Mouse (Mus musculus): ENCODE results near the gene Fam131c.

Fam131c gene

GRCm38 (mm10) chr4:141367997-141368791 is at the start of gene Fam131c:
TSS of gene Fam131c (plus strand) at chr4:141368220.
- peak; percentile 24 for DNase-seq (ENCODE audit: low read depth)

GRCm38 (mm10) chr4:141322526-141322925 is 45.5 kb upstream of the Fam131c start:
- DNase-seq (ENCODE audit: low read depth), result no peak

GRCm38 (mm10) chr4:141324771-141325191 is 43.2 kb upstream of the Fam131c start:
- no peak for DNase-seq (ENCODE audit: low read depth)

GRCm38 (mm10) chr4:141325636-141326035 is 42.4 kb upstream of the Fam131c start:
- no peak for DNase-seq (ENCODE audit: low read depth)

GRCm38 (mm10) chr4:141327075-141327474 is 40.9 kb upstream of the Fam131c start:
- DNase-seq (ENCODE audit: low read depth), result no peak

- no peak for DNase-seq (ENCODE audit: low read depth)
Measured at GRCm38 (mm10) chr4:141328742-141329141, 39.3 kb upstream of the Fam131c start.

GRCm38 (mm10) chr4:141329968-141330367 is 38.1 kb upstream of the Fam131c start:
- no peak for DNase-seq (ENCODE audit: low read depth)

GRCm38 (mm10) chr4:141331446-141331845 is 36.6 kb upstream of the Fam131c start:
- no peak for DNase-seq (ENCODE audit: low read depth)

- no peak for DNase-seq (ENCODE audit: low read depth)
Measured at GRCm38 (mm10) chr4:141332258-141332657, 35.8 kb upstream of the Fam131c start.

GRCm38 (mm10) chr4:141334695-141335094 is 33.3 kb upstream of the Fam131c start:
- DNase-seq (ENCODE audit: low read depth), result no peak

GRCm38 (mm10) chr4:141335263-141335796 is 32.7 kb upstream of the Fam131c start:
- no peak for DNase-seq (ENCODE audit: low read depth)

GRCm38 (mm10) chr4:141336196-141336595 is 31.8 kb upstream of the Fam131c start:
- no peak for DNase-seq (ENCODE audit: low read depth)

GRCm38 (mm10) chr4:141337986-141338385 is 30.0 kb upstream of the Fam131c start:
- no peak for DNase-seq (ENCODE audit: low read depth)

- DNase-seq (ENCODE audit: low read depth), result no peak
Measured at GRCm38 (mm10) chr4:141338853-141339252, 29.2 kb upstream of the Fam131c start.

GRCm38 (mm10) chr4:141341477-141341876 is 26.5 kb upstream of the Fam131c start:
- DNase-seq (ENCODE audit: low read depth), result no peak

- DNase-seq (ENCODE audit: low read depth), result no peak
Measured at GRCm38 (mm10) chr4:141343515-141343914, 24.5 kb upstream of the Fam131c start.

GRCm38 (mm10) chr4:141345219-141345618 is 22.8 kb upstream of the Fam131c start:
- no peak for DNase-seq (ENCODE audit: low read depth)

- DNase-seq (ENCODE audit: low read depth), result no peak
Measured at GRCm38 (mm10) chr4:141347365-141347797, 20.6 kb upstream of the Fam131c start.

- no peak for DNase-seq (ENCODE audit: low read depth)
Measured at GRCm38 (mm10) chr4:141348616-141349015, 19.4 kb upstream of the Fam131c start.

- no peak for DNase-seq (ENCODE audit: low read depth)
Measured at GRCm38 (mm10) chr4:141350015-141350414, 18.0 kb upstream of the Fam131c start.

GRCm38 (mm10) chr4:141351972-141352371 is 16.0 kb upstream of the Fam131c start:
- no peak for DNase-seq (ENCODE audit: low read depth)

- DNase-seq (ENCODE audit: low read depth), result no peak
Measured at GRCm38 (mm10) chr4:141352986-141353385, 15.0 kb upstream of the Fam131c start.

GRCm38 (mm10) chr4:141353868-141354267 is 14.2 kb upstream of the Fam131c start:
- no peak for DNase-seq (ENCODE audit: low read depth)

GRCm38 (mm10) chr4:141357811-141358210 is 10.2 kb upstream of the Fam131c start:
- DNase-seq (ENCODE audit: low read depth), result no peak
